Mouse (Mus musculus) midbrain, postnatal 0 days (tissue): ENCODE data around the gene Unc5c. TPM values are rescaled to one million over a fixed set of nuclear protein-coding genes. Genes with fewer than 3 reads are reported as not detected.

Source experiments
- ATAC-seq: fragments of 200-750 bp; cut with Nextera tagmentation; 2 replicates; pipeline ENCODE4 v1.8.0; 2017; ENCODE audit warnings: moderate number of reproducible peaks, mild to moderate bottlenecking, moderate TSS enrichment, moderate library complexity; ENCODE audit not compliant: low FRiP score
- DNase-seq: peaks from one replicate; pipeline ENCODE4 v3.0.0-alpha.2; 2015; ENCODE audit warnings: low spot score
- H3K27ac ChIP-seq: fragments of 300-500 bp; sonication (generic); 2 replicates; pipeline ENCODE4 v1.5.1; 2014; ENCODE audit warnings: low read depth, mild to moderate bottlenecking, low read length, mixed read lengths
- H3K27me3 ChIP-seq: fragments of 300-500 bp; sonication (generic); 2 replicates; pipeline ENCODE4 v1.6.1; 2014; ENCODE audit warnings: low read length, control low read depth, mixed read lengths; ENCODE audit not compliant: insufficient read depth
- H3K36me3 ChIP-seq: fragments of 300-500 bp; sonication (generic); 2 replicates; pipeline ENCODE4 v1.6.1; 2014; ENCODE audit warnings: low read length, control low read depth, mixed read lengths; ENCODE audit not compliant: insufficient read depth
- H3K4me1 ChIP-seq: fragments of 300-500 bp; sonication (generic); 2 replicates; pipeline ENCODE4 v1.6.1; 2014; ENCODE audit warnings: mild to moderate bottlenecking, control low read depth, antibody characterized with exemption, low read length, mixed read lengths; ENCODE audit not compliant: insufficient read depth
- H3K4me2 ChIP-seq: fragments of 300-500 bp; sonication (generic); 2 replicates; pipeline ENCODE4 v1.6.1; 2014; ENCODE audit warnings: low read depth, mild to moderate bottlenecking, low read length, mixed read lengths; ENCODE audit not compliant: poor library complexity, severe bottlenecking
- H3K4me3 ChIP-seq: fragments of 300-500 bp; sonication (generic); 2 replicates; pipeline ENCODE4 v1.5.1; 2014; ENCODE audit warnings: low read depth, mild to moderate bottlenecking, low read length, moderate library complexity
- H3K9ac ChIP-seq: fragments of 300-500 bp; sonication (generic); replicated peaks from 2 replicates; pipeline ENCODE4 v1.6.1; 2014; ENCODE audit warnings: mild to moderate bottlenecking, low read length, moderate library complexity, mixed read lengths; ENCODE audit not compliant: poor library complexity, severe bottlenecking
- H3K9me3 ChIP-seq: fragments of 300-500 bp; sonication (generic); 2 replicates; pipeline ENCODE4 v1.6.1; 2016; ENCODE audit warnings: low read length, control low read depth
- CTCF ChIP-seq: IDR thresholded peaks from 2 replicates; pipeline ENCODE4 v1.5.1; 2016; ENCODE audit warnings: antibody characterized with exemption, mild to moderate bottlenecking
- WGBS: fragments of 180-500 bp; shearing (Covaris S2); extraction: QIAGEN DNeasy Blood & Tissue Kit; methylation state at CpG from one replicate; pipeline ENCODE4 v1.1.7; 2014; 5-methylcytosine and 5-hydroxymethylcytosine counted together
- polyA plus RNA-seq: library from polyadenylated mRNA; unstranded; fragments of >200 nt; fragmentation: Nextera tagmentation; extraction: Ambion mirVana; gene quantifications from 2 replicates; pipeline ENCODE4 v1.2.1, GENCODE M21; 2015
- total RNA-seq: library from RNA; depleted of rRNA; stranded (reverse); fragments of >200 nt; gene quantifications from 2 replicates; pipeline ENCODE4 v1.2.3, GENCODE M21; 2014

Unc5c gene
- total and polyA plus RNA-seq, 2 experiments from 2014 or later = 10.4 to 44.4 TPM

GRCm38 (mm10) chr3:141529599-141529998 lies 64.6 kb downstream of the Unc5c start:
- H3K9me3 ChIP-seq = no peaks in the 10 kb centered on the region
- ATAC-seq (no peak), DNase-seq (no peak)
- TF ChIP-seq CTCF = no peak
- H3K36me3 ChIP-seq = no peaks in the 10 kb centered on the region
- H3K4me2 ChIP-seq = no peak overlapping the region
- H3K27ac ChIP-seq = no peak overlapping the region
- H3K27me3 ChIP-seq = no peaks in the 10 kb centered on the region
- no peak overlapping the region for H3K4me3 ChIP-seq
- no peak overlapping the region for H3K9ac ChIP-seq
- H3K4me1 ChIP-seq = no peaks in the 10 kb centered on the region

GRCm38 (mm10) chr3:141533861-141534260 lies 68.8 kb downstream of the Unc5c start:
- no peak for TF ChIP-seq CTCF
- Histone ChIP-seq H3K4me1 (no peaks in the 10 kb centered on the region), H3K4me2 (no peak overlapping the region), H3K4me3 (no peak overlapping the region), H3K27ac (no peak overlapping the region), H3K9ac (no peak overlapping the region), H3K36me3 (no peaks in the 10 kb centered on the region), H3K27me3 (no peaks in the 10 kb centered on the region), H3K9me3 (no peaks in the 10 kb centered on the region)
- no peak for DNase-seq
- WGBS = 62% methylated on average over 5 of the region's 5 CpGs
- ATAC-seq = no peak

GRCm38 (mm10) chr3:141536857-141537256 lies 71.8 kb downstream of the Unc5c start:
- Histone ChIP-seq H3K4me2 (no peak overlapping the region), H3K36me3 (no peaks in the 10 kb centered on the region), H3K9me3 (no peaks in the 10 kb centered on the region), H3K27ac (no peak overlapping the region), H3K27me3 (no peaks in the 10 kb centered on the region), H3K9ac (no peak overlapping the region), H3K4me1 (no peaks in the 10 kb centered on the region), H3K4me3 (no peak overlapping the region)
- WGBS = 70% methylated on average over 5 of the region's 5 CpGs
- ATAC-seq (no peak), DNase-seq (no peak)
- no peak for TF ChIP-seq CTCF

GRCm38 (mm10) chr3:141538120-141538519 lies 73.1 kb downstream of the Unc5c start:
- DNase-seq (no peak), ATAC-seq (no peak)
- no peaks in the 10 kb centered on the region for H3K27me3 ChIP-seq
- H3K9me3 ChIP-seq = no peaks in the 10 kb centered on the region
- H3K4me2 ChIP-seq = no peak overlapping the region
- H3K4me3 ChIP-seq = no peak overlapping the region
- H3K27ac ChIP-seq = no peak overlapping the region
- WGBS = 92% methylated on average over 1 of the region's 1 CpGs
- TF ChIP-seq CTCF = no peak
- no peaks in the 10 kb centered on the region for H3K36me3 ChIP-seq
- no peak overlapping the region for H3K9ac ChIP-seq
- no peaks in the 10 kb centered on the region for H3K4me1 ChIP-seq

DNA sequence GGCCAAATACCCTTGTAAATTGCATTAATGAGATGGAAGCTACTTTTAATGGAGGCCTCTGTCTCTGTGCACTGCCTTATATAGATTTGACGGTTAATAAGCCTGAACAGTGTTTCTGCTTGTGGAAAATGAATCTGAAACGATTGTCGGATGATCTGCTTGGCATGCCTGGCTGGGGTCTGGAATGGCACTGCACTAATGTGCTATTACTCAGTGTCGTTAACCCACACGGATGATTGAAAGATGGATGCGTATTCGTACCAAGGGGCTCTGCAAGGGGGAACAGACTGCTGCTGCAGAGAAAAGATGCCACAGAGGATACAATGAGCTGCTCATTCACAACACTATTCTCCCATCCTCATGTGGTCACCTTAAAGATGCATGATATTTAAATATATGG lies 75.7 kb downstream of the Unc5c start:
- TF ChIP-seq CTCF = no peak
- H3K4me2 ChIP-seq = no peak overlapping the region
- WGBS = 67% methylated on average over 7 of the region's 7 CpGs
- no peak overlapping the region for H3K4me3 ChIP-seq
- no peak overlapping the region for H3K27ac ChIP-seq
- DNase-seq = no peak
- no peaks in the 10 kb centered on the region for H3K9me3 ChIP-seq
- H3K36me3 ChIP-seq = no peaks in the 10 kb centered on the region
- H3K4me1 ChIP-seq = no peaks in the 10 kb centered on the region
- H3K27me3 ChIP-seq = no peaks in the 10 kb centered on the region
- no peak overlapping the region for H3K9ac ChIP-seq
- ATAC-seq = no peak

- no peak overlapping the region for H3K9ac ChIP-seq
- no peak overlapping the region for H3K27ac ChIP-seq
- no peaks in the 10 kb centered on the region for H3K4me1 ChIP-seq
- no peak overlapping the region for H3K4me2 ChIP-seq
- H3K4me3 ChIP-seq = no peak overlapping the region
- no peak for TF ChIP-seq CTCF
- no peak for ATAC-seq
- H3K27me3 ChIP-seq = no peaks in the 10 kb centered on the region
- no peak for DNase-seq
- no peaks in the 10 kb centered on the region for H3K9me3 ChIP-seq
- WGBS = 48% methylated on average over 5 of the region's 5 CpGs
- no peaks in the 10 kb centered on the region for H3K36me3 ChIP-seq
Measured at GRCm38 (mm10) chr3:141547341-141547814, 82.4 kb downstream of the Unc5c start.
